Mouse (Mus musculus) right cerebral cortex, postnatal 10 days (tissue): ENCODE measurements around the gene Nnmt.

ENCODE experiments used
- DNase-seq, 2 experiments: peaks; one replicate each; pipeline ENCODE4 v3.0.0; 2021; ENCODE audit warnings: low spot score in 2 of 2

The Nnmt gene

GRCm38 (mm10) chr9:48559482-48560139 is 45.3 kb downstream of the Nnmt start:
- peak; percentile 45 to 78 for DNase-seq

- no peak for DNase-seq
Measured at GRCm38 (mm10) chr9:48558637-48559036, 46.3 kb downstream of the Nnmt start.

GRCm38 (mm10) chr9:48549056-48549455 is 55.9 kb downstream of the Nnmt start:
- DNase-seq, result no peak

GRCm38 (mm10) chr9:48547233-48547632 is 57.7 kb downstream of the Nnmt start:
- no peak for DNase-seq
